Mouse (Mus musculus) midbrain, embryonic 12.5 days (tissue): Measurements from ENCODE around the gene Cnst. TPM values are rescaled to one million over a fixed set of nuclear protein-coding genes. Genes with fewer than 3 reads are reported as not detected.
A peak's percentile ranks its signal among the peaks of the same experiment; 100 is the strongest.

ENCODE experiments used
- ATAC-seq: fragments of 200-750 bp; cut with Nextera tagmentation; 2 replicates; pipeline ENCODE4 v1.8.0; 2017; ENCODE audit warnings: low read depth, moderate TSS enrichment, moderate library complexity; ENCODE audit not compliant: low FRiP score
- H3K27ac ChIP-seq: fragments of 300-500 bp; sonication (generic); replicated peaks from 2 replicates; pipeline ENCODE4 v1.5.1; 2016; ENCODE audit warnings: mild to moderate bottlenecking
- H3K27me3 ChIP-seq: fragments of 300-500 bp; sonication (generic); 2 replicates; pipeline ENCODE4 v1.6.1; 2016; ENCODE audit warnings: mild to moderate bottlenecking
- H3K36me3 ChIP-seq: fragments of 300-500 bp; sonication (generic); 2 replicates; pipeline ENCODE4 v1.6.1; 2016
- H3K4me1 ChIP-seq: fragments of 300-500 bp; sonication (generic); 2 replicates; pipeline ENCODE4 v1.6.1; 2016
- H3K4me2 ChIP-seq: fragments of 300-500 bp; sonication (generic); replicated peaks from 2 replicates; pipeline ENCODE4 v1.6.1; 2016; ENCODE audit warnings: mild to moderate bottlenecking, moderate library complexity
- H3K4me3 ChIP-seq: fragments of 300-500 bp; sonication (generic); 2 replicates; pipeline ENCODE4 v1.5.1; 2016; ENCODE audit warnings: mild to moderate bottlenecking
- H3K9ac ChIP-seq: fragments of 300-500 bp; sonication (generic); replicated peaks from 2 replicates; pipeline ENCODE4 v1.6.1; 2016; ENCODE audit warnings: mild to moderate bottlenecking, moderate library complexity
- H3K9me3 ChIP-seq: fragments of 300-500 bp; sonication (generic); 2 replicates; pipeline ENCODE4 v1.6.1; 2016; ENCODE audit warnings: mild to moderate bottlenecking
- WGBS: fragments of 180-500 bp; shearing (Covaris S2); methylation state at CpG from one replicate; pipeline ENCODE4 v1.1.7; 2016; 5-methylcytosine and 5-hydroxymethylcytosine counted together
- polyA plus RNA-seq: library from polyadenylated mRNA; unstranded; fragments of >200 nt; fragmentation: Nextera tagmentation; extraction: Ambion mirVana; gene quantifications from 2 replicates; pipeline ENCODE4 v1.2.1, GENCODE M21; 2016

The Cnst gene
- polyA plus RNA-seq, 1 experiment from 2014 or later, result 26.9 TPM

- no peak for ATAC-seq
- Histone ChIP-seq H3K4me1 (0 out of 2 replicates have a peak, but pooled peaks cover 3% of the 10 kb centered on the region), H3K36me3 (peaks cover 26% of the 10 kb centered on the region), H3K4me3 (no peak overlapping the region), H3K9me3 (no peaks in the 10 kb centered on the region), H3K27ac (no peak overlapping the region), H3K27me3 (no peaks in the 10 kb centered on the region), H3K9ac (no peak overlapping the region), H3K4me2 (no peak overlapping the region)
- 91% methylated on average over 8 of the region's 8 CpGs for WGBS
These were observed 62.4 kb downstream of the Cnst start for GRCm38 (mm10) chr1:179608521-179608920.

- 54% methylated on average over 26 of the region's 26 CpGs for WGBS
- Histone ChIP-seq H3K27ac (0 out of 2 replicates have a peak overlapping the region, but pooled peaks have one; percentile 35), H3K4me1 (0 out of 2 replicates have a peak, but pooled peaks cover 3% of the 10 kb centered on the region), H3K4me3 (no peak overlapping the region), H3K36me3 (peaks cover 26% of the 10 kb centered on the region), H3K4me2 (no peak overlapping the region), H3K27me3 (no peaks in the 10 kb centered on the region), H3K9ac (no peak overlapping the region), H3K9me3 (no peaks in the 10 kb centered on the region)
- ATAC-seq, result no peak
These were observed 63.7 kb downstream of the Cnst start for GRCm38 (mm10) chr1:179609724-179610505.

- no peak overlapping the region for H3K4me2 ChIP-seq
- no peak for ATAC-seq
- peaks cover 23% of the 10 kb centered on the region for H3K36me3 ChIP-seq
- 58% methylated on average over 5 of the region's 5 CpGs for WGBS
- H3K27me3 ChIP-seq, result no peaks in the 10 kb centered on the region
- H3K27ac ChIP-seq, result no peak overlapping the region
- 0 out of 2 replicates have a peak, but pooled peaks cover 3% of the 10 kb centered on the region for H3K4me1 ChIP-seq
- no peaks in the 10 kb centered on the region for H3K9me3 ChIP-seq
- H3K9ac ChIP-seq, result no peak overlapping the region
- H3K4me3 ChIP-seq, result no peak overlapping the region
These were observed 65.0 kb downstream of the Cnst start for GRCm38 (mm10) chr1:179611182-179611581.

- Histone ChIP-seq H3K27ac (no peak overlapping the region), H3K36me3 (peaks cover 21% of the 10 kb centered on the region), H3K9ac (no peak overlapping the region), H3K4me3 (no peak overlapping the region), H3K27me3 (no peaks in the 10 kb centered on the region), H3K4me2 (no peak overlapping the region), H3K4me1 (0 out of 2 replicates have a peak, but pooled peaks cover 3% of the 10 kb centered on the region), H3K9me3 (no peaks in the 10 kb centered on the region)
- no peak for ATAC-seq
- WGBS, result 93% methylated on average over 6 of the region's 6 CpGs
These were observed 66.2 kb downstream of the Cnst start for GRCm38 (mm10) chr1:179612418-179612817.

GRCm38 (mm10) chr1:179612986-179613505, 66.9 kb downstream of the Cnst start:
- Histone ChIP-seq H3K27ac (no peak overlapping the region), H3K4me2 (no peak overlapping the region), H3K27me3 (no peaks in the 10 kb centered on the region), H3K4me1 (0 out of 2 replicates have a peak, but pooled peaks cover 3% of the 10 kb centered on the region), H3K9me3 (no peaks in the 10 kb centered on the region), H3K36me3 (peaks cover 19% of the 10 kb centered on the region), H3K4me3 (no peak overlapping the region), H3K9ac (no peak overlapping the region)
- WGBS, result 89% methylated on average over 9 of the region's 9 CpGs
- ATAC-seq, result no peak

GRCm38 (mm10) chr1:179617426-179617825, 71.3 kb downstream of the Cnst start:
- H3K9ac ChIP-seq, result no peak overlapping the region
- WGBS, result 86% methylated on average over 7 of the region's 7 CpGs

GRCm38 (mm10) chr1:179622665-179623064, 76.5 kb downstream of the Cnst start:
- H3K9ac ChIP-seq, result no peak overlapping the region
- H3K36me3 ChIP-seq, result peaks cover 13% of the 10 kb centered on the region; the same call in 1 of the 2 replicates
- H3K9me3 ChIP-seq, result no peaks in the 10 kb centered on the region
- H3K27ac ChIP-seq, result no peak overlapping the region
- no peak overlapping the region for H3K4me2 ChIP-seq
- no peak for ATAC-seq
- H3K4me3 ChIP-seq, result no peak overlapping the region
- WGBS, result 93% methylated on average over 12 of the region's 12 CpGs
- H3K4me1 ChIP-seq, result no peaks in the 10 kb centered on the region
- no peaks in the 10 kb centered on the region for H3K27me3 ChIP-seq

More at GRCm38 (mm10) chr1:179617426-179617825, 71.3 kb downstream of the Cnst start:
- Histone ChIP-seq H3K27me3 (no peaks in the 10 kb centered on the region), H3K9me3 (no peaks in the 10 kb centered on the region), H3K27ac (no peak overlapping the region), H3K4me1 (no peaks in the 10 kb centered on the region), H3K36me3 (0 out of 2 replicates have a peak, but pooled peaks cover 6% of the 10 kb centered on the region), H3K4me2 (no peak overlapping the region), H3K4me3 (no peak overlapping the region)
- ATAC-seq, result no peak

GRCm38 (mm10) chr1:179623657-179624056, 77.5 kb downstream of the Cnst start:
- Histone ChIP-seq H3K9me3 (no peaks in the 10 kb centered on the region), H3K4me1 (peaks cover 3% of the 10 kb centered on the region; the same call in 1 of the 2 replicates), H3K9ac (no peak overlapping the region), H3K36me3 (peaks cover 13% of the 10 kb centered on the region; the same call in 1 of the 2 replicates), H3K27me3 (no peaks in the 10 kb centered on the region), H3K27ac (no peak overlapping the region), H3K4me3 (no peak overlapping the region), H3K4me2 (no peak overlapping the region)
- 57% methylated on average over 4 of the region's 4 CpGs for WGBS
- ATAC-seq, result no peak

GRCm38 (mm10) chr1:179624354-179624753, 78.2 kb downstream of the Cnst start:
- Histone ChIP-seq H3K4me1 (peaks cover 4% of the 10 kb centered on the region; the same call in 1 of the 2 replicates), H3K36me3 (peaks cover 10% of the 10 kb centered on the region; the same call in 1 of the 2 replicates), H3K9me3 (no peaks in the 10 kb centered on the region), H3K9ac (no peak overlapping the region), H3K27ac (no peak overlapping the region), H3K27me3 (no peaks in the 10 kb centered on the region), H3K4me3 (no peak overlapping the region), H3K4me2 (no peak overlapping the region)
- no peak for ATAC-seq
- WGBS, result 73% methylated on average over 4 of the region's 4 CpGs

- WGBS, result 91% methylated on average over 4 of the region's 4 CpGs
- Histone ChIP-seq H3K9ac (no peak overlapping the region), H3K27me3 (no peaks in the 10 kb centered on the region), H3K4me1 (peaks cover 8% of the 10 kb centered on the region; the same call in 1 of the 2 replicates), H3K4me2 (no peak overlapping the region), H3K4me3 (no peak overlapping the region), H3K36me3 (peaks cover 7% of the 10 kb centered on the region; the same call in 1 of the 2 replicates), H3K9me3 (no peaks in the 10 kb centered on the region), H3K27ac (no peak overlapping the region)
- ATAC-seq, result no peak
These were observed 81.7 kb downstream of the Cnst start for GRCm38 (mm10) chr1:179627855-179628254.

- Histone ChIP-seq H3K9ac (no peak overlapping the region), H3K36me3 (peaks cover 7% of the 10 kb centered on the region; the same call in 1 of the 2 replicates), H3K4me2 (no peak overlapping the region), H3K27ac (no peak overlapping the region), H3K4me1 (peaks cover 8% of the 10 kb centered on the region; the same call in 1 of the 2 replicates), H3K27me3 (no peaks in the 10 kb centered on the region), H3K9me3 (no peaks in the 10 kb centered on the region), H3K4me3 (no peak overlapping the region)
- 73% methylated on average over 8 of the region's 8 CpGs for WGBS
- no peak for ATAC-seq
These were observed 82.4 kb downstream of the Cnst start for GRCm38 (mm10) chr1:179628438-179629106.

- ATAC-seq, result no peak
- H3K4me3 ChIP-seq, result no peak overlapping the region
- peaks cover 8% of the 10 kb centered on the region; the same call in 1 of the 2 replicates for H3K4me1 ChIP-seq
- no peaks in the 10 kb centered on the region for H3K9me3 ChIP-seq
- no peaks in the 10 kb centered on the region for H3K27me3 ChIP-seq
- WGBS, result 85% methylated on average over 5 of the region's 5 CpGs
- no peak overlapping the region for H3K9ac ChIP-seq
- H3K4me2 ChIP-seq, result no peak overlapping the region
- H3K36me3 ChIP-seq, result peaks cover 7% of the 10 kb centered on the region; the same call in 1 of the 2 replicates
- H3K27ac ChIP-seq, result no peak overlapping the region
These were observed 83.1 kb downstream of the Cnst start for GRCm38 (mm10) chr1:179629276-179629675.
